Mouse (Mus musculus): ENCODE measurements around the gene Pkp1. TPM values are rescaled to one million over a fixed set of nuclear protein-coding genes. Genes with fewer than 3 reads are reported as not detected.

Pkp1 gene
- polyA plus RNA-seq, 1 experiment from 2014 or later, result 0.02 TPM

DNA sequence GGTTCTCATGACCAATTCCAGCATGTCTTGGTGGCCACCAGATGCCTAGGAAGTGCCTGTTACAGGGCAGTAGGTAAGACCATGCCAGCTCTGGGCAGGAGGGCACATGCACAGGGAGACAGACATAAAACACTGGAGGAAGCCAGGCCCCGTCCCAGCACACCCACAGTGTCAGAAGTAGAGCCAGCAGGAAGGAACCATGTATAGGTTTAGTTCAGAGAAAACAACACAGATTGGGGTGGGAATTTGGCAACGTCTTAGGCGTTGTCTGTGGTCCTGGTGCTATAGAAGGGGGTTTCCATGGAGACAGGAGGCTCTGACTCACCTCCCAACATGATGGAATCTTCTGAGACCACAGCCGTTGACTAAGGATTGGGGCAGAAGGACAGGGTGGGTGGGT, 27.2 kb upstream of the Pkp1 start:
- Histone ChIP-seq H3K9me3 (ENCODE audit: low read length) (no peaks in the 10 kb centered on the region), H3K4me3 (ENCODE audit: low read depth, low read length) (no peak overlapping the region), H3K4me2 (replicated peaks; ENCODE audit: low read depth, low read length) (no peak overlapping the region), H3K36me3 (ENCODE audit: insufficient read depth, low read length) (no peaks in the 10 kb centered on the region), H3K9ac (replicated peaks; ENCODE audit: low read depth) (no peak overlapping the region), H3K27me3 (replicated peaks; ENCODE audit: insufficient read depth, low read length) (peaks cover 8% of the 10 kb centered on the region; the same call in 1 of the 2 replicates), H3K27ac (ENCODE audit: low read length) (no peak overlapping the region), H3K4me1 (ENCODE audit: insufficient read depth, low read depth, low read length) (no peaks in the 10 kb centered on the region)
- no peak for ATAC-seq
- TF ChIP-seq EP300 (IDR thresholded peaks at IDR 0.05) (no peak), CTCF (IDR thresholded peaks at IDR 0.05) (no peak)
- WGBS, result 56% methylated on average over 4 of the region's 4 CpGs
- DNase-seq (ENCODE audit: low spot score), result no peak

DNA sequence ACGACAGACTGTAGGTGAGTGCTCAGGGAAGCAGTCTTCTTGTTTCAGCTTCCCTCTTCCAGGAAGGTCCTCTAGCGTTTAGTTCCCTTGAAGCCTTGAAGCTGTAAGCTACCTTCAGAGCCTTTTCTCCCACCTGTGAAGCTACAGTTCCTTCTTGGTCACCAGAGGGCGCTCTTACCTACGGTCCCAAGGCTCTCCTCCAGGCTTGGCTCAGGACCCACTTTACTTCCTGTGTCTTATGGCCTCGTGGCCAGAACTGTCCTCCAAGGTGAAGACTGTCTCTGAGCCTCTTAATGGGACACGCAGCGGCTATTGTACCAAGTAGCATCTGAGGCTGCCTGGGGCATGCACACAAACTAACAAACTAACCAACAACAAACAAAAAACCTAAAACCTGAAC, 26.7 kb upstream of the Pkp1 start:
- no peak overlapping the region for H3K27ac ChIP-seq (ENCODE audit: low read length)
- H3K4me1 ChIP-seq (ENCODE audit: insufficient read depth, low read depth, low read length), result no peaks in the 10 kb centered on the region
- no peak overlapping the region for H3K9ac ChIP-seq (replicated peaks; ENCODE audit: low read depth)
- H3K27me3 ChIP-seq (replicated peaks; ENCODE audit: insufficient read depth, low read length), result peaks cover 8% of the 10 kb centered on the region; the same call in 1 of the 2 replicates
- H3K4me2 ChIP-seq (replicated peaks; ENCODE audit: low read depth, low read length), result no peak overlapping the region
- DNase-seq (ENCODE audit: low spot score), result peak; percentile 83
- no peak overlapping the region for H3K4me3 ChIP-seq (ENCODE audit: low read depth, low read length)
- H3K9me3 ChIP-seq (ENCODE audit: low read length), result no peaks in the 10 kb centered on the region
- no peak for TF ChIP-seq EP300 (IDR thresholded peaks at IDR 0.05)
- TF ChIP-seq CTCF (IDR thresholded peaks at IDR 0.05), result peak; percentile 79
- H3K36me3 ChIP-seq (ENCODE audit: insufficient read depth, low read length), result no peaks in the 10 kb centered on the region
- 12% methylated on average over 7 of the region's 7 CpGs for WGBS
- ATAC-seq, result no peak

DNA sequence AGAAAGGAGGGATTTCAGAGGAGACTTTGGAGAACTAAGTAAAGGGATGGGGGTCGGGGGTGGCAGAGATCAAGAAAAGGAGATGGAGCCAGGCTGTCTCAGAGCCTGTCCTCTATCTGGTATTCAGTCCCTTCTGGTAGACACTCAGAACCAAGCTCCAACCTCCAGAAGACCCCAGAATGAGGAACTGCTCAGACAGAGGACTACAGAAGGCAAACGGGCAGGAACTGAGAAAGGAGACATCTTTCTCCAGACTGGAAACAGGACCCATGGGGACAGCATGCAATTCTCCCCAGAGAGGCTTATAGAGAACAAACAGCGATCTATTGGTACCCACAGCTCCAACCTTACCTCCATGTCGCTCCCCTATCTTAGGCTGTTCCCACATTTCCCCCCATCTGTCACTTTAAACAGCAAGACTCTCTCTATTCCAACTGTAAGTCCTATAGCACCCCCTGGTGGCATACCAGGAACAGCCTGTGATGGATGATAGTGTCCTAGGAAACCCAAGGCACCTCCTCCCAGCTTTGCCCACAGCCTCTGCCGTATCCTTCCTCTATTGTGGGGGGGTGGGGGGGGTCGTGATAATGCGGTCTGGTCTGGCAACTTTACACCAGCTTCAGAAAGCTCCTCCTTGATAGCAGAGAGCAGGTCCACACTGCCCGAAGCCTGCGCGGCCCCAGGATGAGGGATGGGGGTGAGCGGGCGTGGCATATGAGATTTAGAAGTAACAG, 25.7 kb upstream of the Pkp1 start:
- no peaks in the 10 kb centered on the region for H3K4me1 ChIP-seq (ENCODE audit: insufficient read depth, low read depth, low read length)
- TF ChIP-seq CTCF (IDR thresholded peaks at IDR 0.05), result peak; percentile 88
- TF ChIP-seq EP300 (IDR thresholded peaks at IDR 0.05), result no peak
- ATAC-seq (peak; percentile 57), DNase-seq (ENCODE audit: low spot score) (peak; percentile 89)
- peaks cover 8% of the 10 kb centered on the region; the same call in 1 of the 2 replicates for H3K27me3 ChIP-seq (replicated peaks; ENCODE audit: insufficient read depth, low read length)
- no peak overlapping the region for H3K4me2 ChIP-seq (replicated peaks; ENCODE audit: low read depth, low read length)
- no peaks in the 10 kb centered on the region for H3K9me3 ChIP-seq (ENCODE audit: low read length)
- H3K36me3 ChIP-seq (ENCODE audit: insufficient read depth, low read length), result no peaks in the 10 kb centered on the region
- 47% methylated on average over 12 of the region's 12 CpGs for whole genome bisulfite sequencing
- no peak overlapping the region for H3K27ac ChIP-seq (ENCODE audit: low read length)
- no peak overlapping the region for H3K4me3 ChIP-seq (ENCODE audit: low read depth, low read length)
- H3K9ac ChIP-seq (replicated peaks; ENCODE audit: low read depth), result no peak overlapping the region

DNA sequence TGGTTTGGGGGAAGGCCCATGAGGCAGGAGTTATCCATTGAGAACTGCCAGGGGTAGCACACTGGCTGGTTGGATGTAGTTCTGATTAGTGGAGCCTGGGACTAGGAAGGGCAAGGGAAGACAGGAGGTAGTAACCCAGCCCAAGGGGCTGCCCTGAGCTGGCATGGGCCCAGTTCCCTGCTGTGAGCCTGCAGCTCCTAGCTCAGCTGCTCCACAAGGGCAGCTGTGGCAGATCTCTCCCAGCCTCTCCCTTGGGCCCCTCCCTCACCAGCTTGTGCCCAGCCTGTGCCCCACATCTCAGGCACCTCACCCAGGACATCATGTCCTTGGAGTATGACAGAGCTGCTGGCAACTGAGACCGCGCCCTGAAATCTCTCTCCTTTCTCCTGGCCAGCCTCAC, 24.7 kb upstream of the Pkp1 start:
- Histone ChIP-seq H3K9ac (replicated peaks; ENCODE audit: low read depth) (no peak overlapping the region), H3K4me2 (replicated peaks; ENCODE audit: low read depth, low read length) (no peak overlapping the region), H3K4me1 (ENCODE audit: insufficient read depth, low read depth, low read length) (no peaks in the 10 kb centered on the region), H3K4me3 (ENCODE audit: low read depth, low read length) (no peak overlapping the region), H3K36me3 (ENCODE audit: insufficient read depth, low read length) (no peaks in the 10 kb centered on the region), H3K27me3 (replicated peaks; ENCODE audit: insufficient read depth, low read length) (peaks cover 8% of the 10 kb centered on the region; the same call in 1 of the 2 replicates), H3K9me3 (ENCODE audit: low read length) (no peaks in the 10 kb centered on the region), H3K27ac (ENCODE audit: low read length) (no peak overlapping the region)
- 87% methylated on average over 2 of the region's 2 CpGs for WGBS
- DNase-seq (ENCODE audit: low spot score) (no peak), ATAC-seq (no peak; the same call in 1 of the 2 replicates)
- no peak for TF ChIP-seq CTCF (IDR thresholded peaks at IDR 0.05)
- TF ChIP-seq EP300 (IDR thresholded peaks at IDR 0.05), result no peak

DNA sequence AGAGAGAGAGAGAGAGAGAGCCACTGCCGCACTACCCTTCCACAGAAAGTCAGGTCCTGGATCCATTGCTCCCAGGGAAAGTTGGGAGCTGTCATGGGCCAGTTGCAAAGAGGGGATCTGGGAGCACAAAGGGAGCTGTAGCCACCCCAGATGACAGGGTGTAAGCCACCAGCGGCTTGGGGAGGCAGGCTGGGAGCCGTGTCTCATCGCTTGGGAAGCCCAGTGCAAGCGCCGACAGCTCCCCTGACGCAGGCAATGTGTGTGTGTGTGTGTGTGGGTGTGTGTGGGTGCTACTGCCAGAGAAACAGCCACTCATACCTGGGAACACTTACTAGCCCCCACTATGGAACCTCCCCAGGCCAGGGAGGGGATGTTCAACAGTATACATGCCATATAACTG, 23.1 kb upstream of the Pkp1 start:
- ATAC-seq, result no peak
- 28% methylated on average over 7 of the region's 7 CpGs for WGBS
- Histone ChIP-seq H3K4me3 (ENCODE audit: low read depth, low read length) (no peak overlapping the region), H3K27me3 (replicated peaks; ENCODE audit: insufficient read depth, low read length) (peaks cover 8% of the 10 kb centered on the region; the same call in 1 of the 2 replicates), H3K9ac (replicated peaks; ENCODE audit: low read depth) (no peak overlapping the region), H3K4me2 (replicated peaks; ENCODE audit: low read depth, low read length) (no peak overlapping the region), H3K36me3 (ENCODE audit: insufficient read depth, low read length) (no peaks in the 10 kb centered on the region), H3K9me3 (ENCODE audit: low read length) (no peaks in the 10 kb centered on the region), H3K4me1 (ENCODE audit: insufficient read depth, low read depth, low read length) (no peaks in the 10 kb centered on the region), H3K27ac (ENCODE audit: low read length) (no peak overlapping the region)
- TF ChIP-seq CTCF (IDR thresholded peaks at IDR 0.05), result no peak
- TF ChIP-seq EP300 (IDR thresholded peaks at IDR 0.05), result no peak
- DNase-seq (ENCODE audit: low spot score), result no peak

DNA sequence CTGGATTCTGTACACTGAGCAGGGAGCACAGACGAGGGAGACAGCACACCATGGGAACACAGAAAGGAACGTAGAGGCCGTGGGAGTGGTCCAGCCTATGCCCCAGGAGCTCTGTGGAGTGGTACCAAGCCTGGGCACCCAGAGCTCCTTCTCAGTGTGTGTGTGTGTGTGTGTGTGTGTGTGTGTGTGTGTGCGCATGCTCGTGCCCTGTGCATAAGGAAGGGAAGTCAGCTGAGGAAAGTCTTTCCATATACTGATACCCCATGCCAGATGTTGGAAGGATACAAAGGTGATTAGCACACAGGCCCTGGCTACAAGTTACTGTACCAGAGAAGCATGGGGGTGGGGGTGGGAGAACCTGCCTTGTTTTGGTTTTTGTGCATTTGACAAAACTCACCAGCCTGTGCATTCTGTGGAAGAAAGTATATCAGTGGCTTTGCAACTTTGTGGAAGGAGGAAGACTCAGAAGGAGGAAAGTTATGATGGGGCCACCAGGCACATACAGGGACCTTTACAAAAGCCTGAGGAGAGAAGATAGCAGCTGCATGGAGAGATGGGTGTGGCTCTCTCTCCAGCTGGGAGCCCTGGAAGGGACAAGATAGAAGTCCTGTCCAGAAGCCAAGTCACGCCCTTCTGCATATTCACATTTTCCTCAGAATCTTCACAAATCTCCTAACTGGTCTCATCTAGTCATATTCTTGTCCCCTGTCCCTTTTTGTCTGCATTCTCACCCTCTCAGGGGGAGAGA, 22.4 kb upstream of the Pkp1 start:
- no peaks in the 10 kb centered on the region for H3K4me1 ChIP-seq (ENCODE audit: insufficient read depth, low read depth, low read length)
- H3K4me3 ChIP-seq (ENCODE audit: low read depth, low read length), result no peak overlapping the region
- H3K9ac ChIP-seq (replicated peaks; ENCODE audit: low read depth), result no peak overlapping the region
- no peak overlapping the region for H3K4me2 ChIP-seq (replicated peaks; ENCODE audit: low read depth, low read length)
- no peak; the same call in 1 of the 2 replicates for ATAC-seq
- H3K36me3 ChIP-seq (ENCODE audit: insufficient read depth, low read length), result no peaks in the 10 kb centered on the region
- no peaks in the 10 kb centered on the region for H3K9me3 ChIP-seq (ENCODE audit: low read length)
- peaks cover 8% of the 10 kb centered on the region; the same call in 1 of the 2 replicates for H3K27me3 ChIP-seq (replicated peaks; ENCODE audit: insufficient read depth, low read length)
- no peak for DNase-seq (ENCODE audit: low spot score)
- 69% methylated on average over 5 of the region's 6 CpGs for WGBS
- TF ChIP-seq CTCF (IDR thresholded peaks at IDR 0.05) (no peak), EP300 (IDR thresholded peaks at IDR 0.05) (no peak)
- H3K27ac ChIP-seq (ENCODE audit: low read length), result no peak overlapping the region
